Mouse (Mus musculus) heart, adult 2 months (tissue): ENCODE measurements at regions not wholly inside any gene's neighbourhood (a gene's known extent, or its start where the extent isn't known, plus 50 kb on each side); places are given as distances from the start of the nearest gene placed in this dataset.

ENCODE experiments used
- CTCF ChIP-seq: fragments of 200-600 bp; IDR thresholded peaks from 2 replicates; pipeline ENCODE4 v1.8.1; 2022; ENCODE audit warnings: antibody characterized with exemption, mild to moderate bottlenecking, moderate library complexity
- EP300 ChIP-seq: fragments of 200-500 bp; IDR thresholded peaks from 2 replicates; pipeline ENCODE4 v1.6.1; 2011; ENCODE audit warnings: low read depth, low read length, control low read depth; ENCODE audit not compliant: insufficient read depth

GRCm38 (mm10) chr10:84103985-84104384 is 336.4 kb downstream of the Nuak1 start:
- TF ChIP-seq EP300 (no peak), CTCF (no peak)
